Mouse (Mus musculus): ENCODE data around the gene Wfdc6b. TPM values are rescaled to one million over a fixed set of nuclear protein-coding genes. Genes with fewer than 3 reads are reported as not detected.
A peak's percentile ranks its signal among the peaks of the same experiment; 100 is the strongest.

Gene Wfdc6b
- polyA plus RNA-seq, 1 experiment from 2014 or later: not detected

- no peak overlapping the region for H3K27ac ChIP-seq
- no peaks in the 10 kb centered on the region for H3K9me3 ChIP-seq (replicated peaks)
- no peaks in the 10 kb centered on the region for H3K4me1 ChIP-seq (replicated peaks)
- no peak overlapping the region for H3K9ac ChIP-seq
- WGBS (ENCODE audit: insufficient replicate concordance): 69% methylated on average over 3 of the region's 3 CpGs
- no peaks in the 10 kb centered on the region for H3K27me3 ChIP-seq
- ATAC-seq (ENCODE audit: low read depth) (no peak), DNase-seq (no peak)
- no peaks in the 10 kb centered on the region for H3K36me3 ChIP-seq
- no peak overlapping the region for H3K4me2 ChIP-seq
- H3K4me3 ChIP-seq (replicated peaks): no peak overlapping the region
Measured at GRCm38 (mm10) chr2:164615386-164615785, 2.1 kb downstream of the Wfdc6b start.

DNA sequence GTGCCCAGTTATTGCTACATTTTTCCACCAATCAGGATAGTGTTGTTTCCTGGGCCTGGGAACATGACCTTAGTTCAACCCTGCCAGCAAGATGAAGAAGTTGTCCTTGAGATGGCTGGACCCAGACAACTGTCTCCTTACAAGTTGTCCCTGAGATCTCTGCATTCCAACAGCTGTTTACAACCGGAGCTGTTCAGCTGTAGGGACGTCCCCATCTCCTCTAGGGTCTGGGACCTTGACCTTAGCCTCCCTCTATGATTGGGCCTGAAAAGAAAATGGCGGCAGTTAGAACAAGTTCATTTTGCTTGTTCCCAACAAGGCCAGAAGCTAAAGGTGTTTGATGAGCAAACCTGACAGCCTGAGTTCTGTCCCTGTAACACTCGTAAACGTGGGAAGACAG, 5.7 kb downstream of the Wfdc6b start:
- Histone ChIP-seq H3K9me3 (replicated peaks) (no peaks in the 10 kb centered on the region), H3K9ac (no peak overlapping the region), H3K36me3 (no peaks in the 10 kb centered on the region), H3K27ac (no peak overlapping the region), H3K4me1 (replicated peaks) (no peaks in the 10 kb centered on the region), H3K4me2 (no peak overlapping the region), H3K4me3 (replicated peaks) (no peak overlapping the region), H3K27me3 (no peaks in the 10 kb centered on the region)
- DNase-seq (no peak), ATAC-seq (ENCODE audit: low read depth) (no peak)
- 56% methylated on average over 5 of the region's 5 CpGs for WGBS (ENCODE audit: insufficient replicate concordance)

DNA sequence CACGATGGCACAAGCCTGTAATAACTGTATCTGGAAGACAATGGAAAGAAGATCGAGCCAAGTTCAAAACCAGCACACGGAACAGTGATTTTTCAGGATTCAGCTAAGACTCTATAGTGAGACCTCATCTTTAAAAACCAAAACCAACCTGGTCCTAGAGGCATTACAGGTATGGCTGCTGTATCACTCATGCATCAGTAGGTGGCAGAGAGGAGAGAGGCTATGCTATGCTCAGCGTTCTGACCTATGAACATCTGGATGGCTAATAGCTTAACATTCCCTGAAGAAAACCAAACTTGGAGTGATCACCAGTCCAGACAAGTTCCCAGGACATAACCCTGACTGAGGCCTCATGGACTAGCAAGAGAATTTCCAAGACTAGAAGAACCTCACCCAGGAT, 8.5 kb downstream of the Wfdc6b start:
- WGBS (ENCODE audit: insufficient replicate concordance): 54% methylated on average over 4 of the region's 4 CpGs
- DNase-seq: no peak
- no peak for ATAC-seq (ENCODE audit: low read depth)

DNA sequence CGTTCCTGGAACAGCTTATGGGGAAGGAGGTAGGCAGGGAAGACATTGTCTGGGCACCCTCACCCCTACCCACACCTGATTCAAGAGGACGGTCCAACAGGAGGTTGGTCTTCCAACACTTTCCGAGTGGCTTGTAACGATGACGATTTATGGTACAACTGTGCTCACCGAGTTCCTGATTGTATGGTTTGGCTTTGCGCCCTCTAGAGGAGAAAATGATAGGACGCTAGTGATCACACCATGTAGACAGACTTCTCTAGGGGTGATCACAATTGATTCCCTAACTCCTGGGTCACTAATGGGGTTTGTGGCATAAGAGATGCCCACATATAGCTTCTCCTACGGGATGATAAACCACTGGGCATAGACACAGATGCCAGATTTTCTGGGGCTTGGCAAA, 21.9 kb downstream of the Wfdc6b start:
- no peak overlapping the region for H3K4me2 ChIP-seq
- H3K36me3 ChIP-seq: no peaks in the 10 kb centered on the region
- H3K4me3 ChIP-seq (replicated peaks): no peak overlapping the region
- H3K9me3 ChIP-seq (replicated peaks): no peaks in the 10 kb centered on the region
- no peak overlapping the region for H3K9ac ChIP-seq
- DNase-seq (no peak), ATAC-seq (ENCODE audit: low read depth) (no peak)
- H3K4me1 ChIP-seq (replicated peaks): no peaks in the 10 kb centered on the region
- 64% methylated on average over 9 of the region's 9 CpGs for WGBS (ENCODE audit: insufficient replicate concordance)
- no peaks in the 10 kb centered on the region for H3K27me3 ChIP-seq
- no peak overlapping the region for H3K27ac ChIP-seq

More for the DNA sequence above, 8.5 kb downstream of the Wfdc6b start:
- H3K4me2 ChIP-seq: no peak overlapping the region
- H3K36me3 ChIP-seq: no peaks in the 10 kb centered on the region
- no peak overlapping the region for H3K9ac ChIP-seq
- no peak overlapping the region for H3K4me3 ChIP-seq (replicated peaks)
- no peaks in the 10 kb centered on the region for H3K9me3 ChIP-seq (replicated peaks)
- no peaks in the 10 kb centered on the region for H3K27me3 ChIP-seq
- H3K4me1 ChIP-seq (replicated peaks): no peaks in the 10 kb centered on the region
- no peak overlapping the region for H3K27ac ChIP-seq

DNA sequence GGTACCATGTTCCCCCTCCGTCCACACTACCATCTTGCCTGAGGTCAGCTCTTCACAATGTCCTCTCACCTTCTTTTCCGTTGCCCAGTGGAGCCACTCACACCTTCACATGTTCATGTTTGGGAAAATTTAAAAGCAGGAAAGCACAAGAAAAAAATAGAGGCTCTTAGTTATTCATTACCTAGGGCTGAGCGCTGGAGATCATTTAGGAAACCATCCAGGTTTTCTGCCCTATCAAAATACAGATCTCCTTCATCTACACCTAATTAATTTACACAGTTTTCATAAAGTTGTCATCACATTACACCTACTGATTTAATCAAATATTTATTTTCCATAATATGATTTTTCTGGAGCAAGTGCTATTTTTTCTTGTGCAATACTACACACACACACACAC, 25.4 kb downstream of the Wfdc6b start, which contains the start of gene Wfdc16:
Wfdc16 (minus strand) TSS at position 101 of the 400 bp plus-strand sequence.
- H3K36me3 ChIP-seq: no peaks in the 10 kb centered on the region
- H3K4me1 ChIP-seq (replicated peaks): no peaks in the 10 kb centered on the region
- H3K4me3 ChIP-seq (replicated peaks): no peak within 1 kb of the TSS
- no peak for ATAC-seq (ENCODE audit: low read depth)
- no peaks in the 10 kb centered on the region for H3K27me3 ChIP-seq
- no peak within 1 kb of the TSS for H3K9ac ChIP-seq
- 60% methylated on average over 3 of the region's 3 CpGs for WGBS (ENCODE audit: insufficient replicate concordance)
- DNase-seq: no peak
- no peaks in the 10 kb centered on the region for H3K9me3 ChIP-seq (replicated peaks)
- no peak within 1 kb of the TSS for H3K4me2 ChIP-seq
- H3K27ac ChIP-seq: no peak within 1 kb of the TSS

DNA sequence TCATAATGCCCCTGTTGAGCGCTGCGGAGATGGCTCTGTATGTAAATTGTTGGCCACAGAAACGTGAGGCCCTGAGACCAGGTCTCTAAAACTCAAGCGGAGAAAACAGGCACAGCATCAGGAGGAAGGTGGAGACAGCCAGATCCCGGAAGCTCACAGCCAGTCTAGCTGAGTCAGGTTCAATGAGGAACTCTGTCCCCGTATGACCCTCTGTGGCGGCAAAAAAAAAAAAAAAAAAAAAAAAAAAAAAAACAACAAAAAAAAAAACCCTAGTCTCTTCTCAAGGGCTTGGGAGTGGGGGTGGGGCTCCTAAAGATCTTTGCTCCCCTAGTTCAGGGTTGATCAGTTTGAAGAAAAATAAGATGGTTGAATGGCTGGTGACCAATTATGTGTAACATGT, 27.8 kb downstream of the Wfdc6b start:
- 36% methylated on average over 7 of the region's 7 CpGs for WGBS (ENCODE audit: insufficient replicate concordance)

GRCm38 (mm10) chr2:164641881-164642673, 28.8 kb downstream of the Wfdc6b start:
- Histone ChIP-seq H3K36me3 (no peaks in the 10 kb centered on the region), H3K9me3 (replicated peaks) (no peaks in the 10 kb centered on the region), H3K9ac (no peak overlapping the region), H3K27ac (no peak overlapping the region), H3K4me1 (replicated peaks) (no peaks in the 10 kb centered on the region), H3K27me3 (no peaks in the 10 kb centered on the region), H3K4me3 (replicated peaks) (no peak overlapping the region), H3K4me2 (no peak overlapping the region)
- 74% methylated on average over 13 of the region's 13 CpGs for WGBS (ENCODE audit: insufficient replicate concordance)
- ATAC-seq (ENCODE audit: low read depth) (no peak), DNase-seq (no peak)

More for the DNA sequence above, 27.8 kb downstream of the Wfdc6b start:
- H3K4me3 ChIP-seq (replicated peaks): no peak overlapping the region
- H3K9me3 ChIP-seq (replicated peaks): no peaks in the 10 kb centered on the region
- H3K4me2 ChIP-seq: no peak overlapping the region
- DNase-seq (no peak), ATAC-seq (ENCODE audit: low read depth) (no peak)
- H3K27me3 ChIP-seq: no peaks in the 10 kb centered on the region
- H3K36me3 ChIP-seq: no peaks in the 10 kb centered on the region
- no peak overlapping the region for H3K9ac ChIP-seq
- H3K27ac ChIP-seq: no peak overlapping the region
- H3K4me1 ChIP-seq (replicated peaks): no peaks in the 10 kb centered on the region

DNA sequence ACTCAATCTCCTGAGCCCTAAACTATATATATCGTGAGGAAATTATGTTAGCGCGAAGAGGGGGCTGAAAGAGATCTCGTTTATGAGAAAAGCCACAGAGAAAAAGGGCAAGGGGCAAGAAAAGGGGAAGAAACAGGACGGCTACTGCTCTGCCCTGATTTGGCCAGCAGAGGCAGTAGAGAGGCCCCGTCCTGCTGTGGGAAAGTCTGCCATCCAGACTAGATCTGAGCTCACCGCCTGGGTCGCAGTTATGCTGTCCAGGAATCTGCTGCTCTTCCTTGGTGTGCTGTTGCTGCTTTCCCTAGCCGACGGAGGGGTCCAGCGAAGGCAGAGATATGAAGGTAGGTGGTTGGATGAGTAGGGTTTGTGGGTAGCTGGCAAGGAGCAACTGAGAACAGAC, 42.5 kb downstream of the Wfdc6b start, which contains the start of gene Wfdc10:
Wfdc10 (plus strand) TSS at position 189 of the 400 bp plus-strand sequence.
- Histone ChIP-seq H3K4me1 (replicated peaks) (no peaks in the 10 kb centered on the region), H3K36me3 (no peaks in the 10 kb centered on the region), H3K4me2 (no peak within 1 kb of the TSS), H3K9me3 (replicated peaks) (no peaks in the 10 kb centered on the region), H3K9ac (no peak within 1 kb of the TSS), H3K27me3 (no peaks in the 10 kb centered on the region), H3K4me3 (replicated peaks) (no peak within 1 kb of the TSS), H3K27ac (no peak within 1 kb of the TSS)
- peak; percentile 3 for DNase-seq
- ATAC-seq (ENCODE audit: low read depth): no peak
- WGBS (ENCODE audit: insufficient replicate concordance): 14% methylated on average over 11 of the region's 11 CpGs

- ATAC-seq (ENCODE audit: low read depth) (no peak), DNase-seq (no peak)
- H3K36me3 ChIP-seq: no peaks in the 10 kb centered on the region
- H3K4me2 ChIP-seq: no peak within 1 kb of the TSS
- H3K4me3 ChIP-seq (replicated peaks): no peak within 1 kb of the TSS
- H3K9me3 ChIP-seq (replicated peaks): no peaks in the 10 kb centered on the region
- no peak within 1 kb of the TSS for H3K27ac ChIP-seq
- H3K9ac ChIP-seq: no peak within 1 kb of the TSS
- no peaks in the 10 kb centered on the region for H3K4me1 ChIP-seq (replicated peaks)
- H3K27me3 ChIP-seq: no peaks in the 10 kb centered on the region
- WGBS (ENCODE audit: insufficient replicate concordance): 60% methylated on average over 9 of the region's 9 CpGs
Measured at GRCm38 (mm10) chr2:164656483-164656882, 43.2 kb downstream of the Wfdc6b start, which contains the start of gene Wfdc9. TSS of gene Wfdc9 (minus strand) at chr2:164656583.

DNA sequence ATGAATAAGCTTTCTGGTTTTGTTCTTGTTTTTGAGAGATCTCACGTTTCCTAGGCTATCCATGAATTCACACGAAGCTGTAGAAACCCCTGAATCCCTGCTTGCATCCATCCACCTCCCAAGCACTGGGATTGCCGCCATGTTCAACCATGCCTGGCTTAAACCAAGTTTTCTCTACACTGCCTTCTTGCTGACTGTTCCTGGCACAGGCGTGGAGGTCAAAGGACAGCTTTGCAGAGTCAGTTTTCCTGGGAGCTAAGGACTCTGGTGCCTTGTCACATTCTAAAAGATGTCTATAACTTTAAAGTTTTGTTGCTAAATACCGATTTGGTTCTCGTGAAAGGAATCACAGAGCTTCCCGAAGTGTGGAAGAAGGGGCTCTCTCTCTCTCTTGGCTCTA, 51.5 kb downstream of the Wfdc6b start:
- DNase-seq (no peak), ATAC-seq (ENCODE audit: low read depth) (no peak)
- no peak overlapping the region for H3K27ac ChIP-seq
- H3K9me3 ChIP-seq (replicated peaks): no peaks in the 10 kb centered on the region
- H3K4me3 ChIP-seq (replicated peaks): no peak overlapping the region
- H3K4me2 ChIP-seq: no peak overlapping the region
- no peaks in the 10 kb centered on the region for H3K27me3 ChIP-seq
- H3K9ac ChIP-seq: no peak overlapping the region
- no peaks in the 10 kb centered on the region for H3K36me3 ChIP-seq
- no peaks in the 10 kb centered on the region for H3K4me1 ChIP-seq (replicated peaks)
- WGBS (ENCODE audit: insufficient replicate concordance): 65% methylated on average over 7 of the region's 7 CpGs

All from liver, embryonic 13.5 days (tissue).